Mouse (Mus musculus) forebrain, embryonic 13.5 days (tissue): ENCODE measurements around the gene Aldh1a2. TPM values are rescaled to one million over a fixed set of nuclear protein-coding genes. Genes with fewer than 3 reads are reported as not detected.

Experiments used
- ATAC-seq: fragments of 200-750 bp; cut with Nextera tagmentation; 2 replicates; pipeline ENCODE4 v1.8.0; 2017
- H3K27ac ChIP-seq: fragments of 300-500 bp; sonication (generic); 2 replicates; pipeline ENCODE4 v1.5.1; 2015; ENCODE audit warnings: inconsistent platforms, mild to moderate bottlenecking, moderate library complexity
- H3K27me3 ChIP-seq: fragments of 300-500 bp; sonication (generic); 2 replicates; pipeline ENCODE4 v1.6.1; 2015; ENCODE audit warnings: mild to moderate bottlenecking, inconsistent platforms
- H3K36me3 ChIP-seq: fragments of 300-500 bp; sonication (generic); 2 replicates; pipeline ENCODE4 v1.6.1; 2015; ENCODE audit warnings: mild to moderate bottlenecking, inconsistent platforms; ENCODE audit not compliant: poor library complexity, severe bottlenecking
- H3K4me1 ChIP-seq: fragments of 300-500 bp; sonication (generic); 2 replicates; pipeline ENCODE4 v1.6.1; 2015; ENCODE audit warnings: inconsistent platforms
- H3K4me2 ChIP-seq: fragments of 300-500 bp; sonication (generic); 2 replicates; pipeline ENCODE4 v1.6.1; 2015; ENCODE audit warnings: inconsistent platforms, mild to moderate bottlenecking, moderate library complexity
- H3K4me3 ChIP-seq: fragments of 300-500 bp; sonication (generic); 2 replicates; pipeline ENCODE4 v1.5.1; 2015; ENCODE audit warnings: mild to moderate bottlenecking, inconsistent platforms
- H3K9ac ChIP-seq: fragments of 300-500 bp; sonication (generic); 2 replicates; pipeline ENCODE4 v1.6.1; 2015; ENCODE audit warnings: mild to moderate bottlenecking, inconsistent platforms
- H3K9me3 ChIP-seq: fragments of 300-500 bp; sonication (generic); replicated peaks from 2 replicates; pipeline ENCODE4 v1.6.1; 2016; ENCODE audit warnings: inconsistent platforms
- WGBS: fragments of 180-500 bp; shearing (Covaris S2); methylation state at CpG from one replicate; pipeline ENCODE4 v1.1.7; 2015; 5-methylcytosine and 5-hydroxymethylcytosine counted together
- polyA plus RNA-seq: library from polyadenylated mRNA; unstranded; fragments of >200 nt; fragmentation: Nextera tagmentation; extraction: Ambion mirVana; gene quantifications from 2 replicates; pipeline ENCODE4 v1.2.1, GENCODE M21; 2015

Aldh1a2 gene
- polyA plus RNA-seq, 1 experiment from 2014 or later: 2.6 TPM

DNA sequence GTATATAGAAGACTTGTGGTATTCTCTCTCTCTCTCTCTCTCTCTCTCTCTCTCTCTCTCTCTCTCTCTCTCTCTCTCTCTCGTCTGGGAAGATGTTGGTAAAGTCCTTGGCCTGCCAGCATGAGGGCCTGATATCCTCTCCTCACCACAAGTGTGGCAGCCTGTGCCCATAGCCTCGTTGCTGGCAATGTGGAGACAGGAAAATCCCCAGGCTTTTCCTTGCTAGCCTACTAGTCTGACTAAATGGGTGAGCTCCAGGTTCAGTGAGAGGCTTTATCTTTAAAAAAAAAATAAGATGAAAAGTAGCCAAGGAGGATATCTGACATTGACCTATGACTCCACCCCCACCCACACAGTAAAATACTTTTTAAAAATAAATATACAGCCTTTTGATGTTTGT lies 4.8 kb downstream of the Aldh1a2 start:
- H3K4me1 ChIP-seq: peaks cover 12% of the 10 kb centered on the region
- no peaks in the 10 kb centered on the region for H3K9me3 ChIP-seq
- WGBS: 45% methylated on average over 2 of the region's 2 CpGs
- H3K36me3 ChIP-seq: no peaks in the 10 kb centered on the region
- H3K4me3 ChIP-seq: no peak overlapping the region
- no peak overlapping the region for H3K9ac ChIP-seq
- H3K27ac ChIP-seq: no peak overlapping the region
- H3K4me2 ChIP-seq: no peak overlapping the region
- ATAC-seq: no peak
- H3K27me3 ChIP-seq: peaks cover 71% of the 10 kb centered on the region

GRCm38 (mm10) chr9:71227226-71227970 lies 11.8 kb downstream of the Aldh1a2 start:
- 29% methylated on average over 10 of the region's 10 CpGs for WGBS
- H3K36me3 ChIP-seq: no peaks in the 10 kb centered on the region
- ATAC-seq: no peak

GRCm38 (mm10) chr9:71230011-71230410 lies 14.4 kb downstream of the Aldh1a2 start:
- no peak for ATAC-seq
- 33% methylated on average over 6 of the region's 6 CpGs for whole genome bisulfite sequencing
- Histone ChIP-seq H3K9ac (no peak overlapping the region), H3K4me1 (no peaks in the 10 kb centered on the region), H3K27me3 (peaks cover 59% of the 10 kb centered on the region), H3K4me2 (no peak overlapping the region), H3K4me3 (no peak overlapping the region), H3K36me3 (no peaks in the 10 kb centered on the region), H3K27ac (no peak overlapping the region), H3K9me3 (no peaks in the 10 kb centered on the region)

More at GRCm38 (mm10) chr9:71227226-71227970, 11.8 kb downstream of the Aldh1a2 start:
- H3K4me1 ChIP-seq: no peaks in the 10 kb centered on the region
- H3K27ac ChIP-seq: no peak overlapping the region
- no peak overlapping the region for H3K4me2 ChIP-seq
- no peaks in the 10 kb centered on the region for H3K9me3 ChIP-seq
- no peak overlapping the region for H3K9ac ChIP-seq
- H3K4me3 ChIP-seq: no peak overlapping the region
- H3K27me3 ChIP-seq: peaks cover 65% of the 10 kb centered on the region

GRCm38 (mm10) chr9:71236540-71236939 lies 21.0 kb downstream of the Aldh1a2 start:
- no peak for ATAC-seq
- Histone ChIP-seq H3K9ac (no peak overlapping the region), H3K27me3 (peaks cover 22% of the 10 kb centered on the region), H3K4me1 (peaks cover 2% of the 10 kb centered on the region; the same call in 1 of the 2 replicates), H3K4me3 (no peak overlapping the region), H3K9me3 (no peaks in the 10 kb centered on the region), H3K4me2 (no peak overlapping the region), H3K36me3 (no peaks in the 10 kb centered on the region), H3K27ac (no peak overlapping the region)
- whole genome bisulfite sequencing: 86% methylated on average over 1 of the region's 1 CpGs

- H3K27me3 ChIP-seq: peaks cover 7% of the 10 kb centered on the region; the same call in 1 of the 2 replicates
- ATAC-seq: no peak
- no peak overlapping the region for H3K4me3 ChIP-seq
- H3K9me3 ChIP-seq: no peaks in the 10 kb centered on the region
- peaks cover 7% of the 10 kb centered on the region; the same call in 1 of the 2 replicates for H3K4me1 ChIP-seq
- no peak overlapping the region for H3K9ac ChIP-seq
- H3K36me3 ChIP-seq: no peaks in the 10 kb centered on the region
- WGBS: 75% methylated on average over 2 of the region's 2 CpGs
- no peak overlapping the region for H3K27ac ChIP-seq
- no peak overlapping the region for H3K4me2 ChIP-seq
Measured at GRCm38 (mm10) chr9:71239926-71240325, 24.3 kb downstream of the Aldh1a2 start.

DNA sequence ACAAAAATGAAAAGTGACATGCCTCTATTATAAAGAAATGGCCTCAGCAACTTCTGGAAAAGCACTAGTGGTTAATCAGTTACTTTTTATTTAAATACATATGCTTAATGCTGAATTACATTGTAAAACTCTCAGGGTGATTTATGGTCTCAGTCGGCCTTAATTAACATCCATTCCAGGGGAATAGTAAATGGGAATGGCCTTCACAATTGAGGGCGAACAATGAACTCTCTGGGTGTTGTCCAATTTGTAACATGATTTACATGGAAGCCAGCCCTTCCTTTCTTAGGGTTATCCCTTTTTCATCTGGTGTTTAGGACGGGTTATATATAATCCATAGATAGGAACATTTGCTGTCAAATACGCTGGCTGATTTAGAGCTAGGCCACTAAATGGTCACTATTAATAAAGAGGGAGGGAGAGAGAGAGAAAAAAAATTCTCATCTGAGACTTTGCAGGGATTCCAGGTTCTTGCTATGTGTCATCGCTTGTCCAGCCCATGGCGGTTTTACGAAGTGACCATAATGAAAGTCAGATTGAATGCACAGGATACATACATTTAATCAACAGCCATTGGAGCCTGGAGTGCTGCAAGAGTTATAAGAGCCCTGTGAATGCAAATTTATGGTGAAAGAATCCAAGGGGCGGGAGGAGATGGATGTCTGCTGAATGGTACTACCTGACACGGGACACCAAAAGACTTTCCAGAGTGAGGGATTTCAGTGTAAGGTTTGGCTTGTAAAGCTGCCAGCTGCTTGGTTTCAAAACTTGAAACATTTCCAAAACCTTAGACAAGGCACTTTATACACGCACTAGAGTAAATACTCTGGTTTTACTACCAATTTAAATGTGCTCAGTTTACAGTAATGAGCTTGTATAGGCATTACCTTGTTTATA lies 26.2 kb downstream of the Aldh1a2 start:
- Histone ChIP-seq H3K9me3 (no peaks in the 10 kb centered on the region), H3K36me3 (no peaks in the 10 kb centered on the region), H3K27me3 (0 out of 2 replicates have a peak, but pooled peaks cover 3% of the 10 kb centered on the region), H3K27ac (no peak overlapping the region), H3K4me1 (peaks cover 7% of the 10 kb centered on the region; the same call in 1 of the 2 replicates), H3K9ac (no peak overlapping the region), H3K4me2 (no peak overlapping the region), H3K4me3 (no peak overlapping the region)
- WGBS: 59% methylated on average over 10 of the region's 10 CpGs
- no peak for ATAC-seq

- WGBS: 92% methylated on average over 5 of the region's 5 CpGs
- ATAC-seq: no peak
- Histone ChIP-seq H3K4me2 (no peak overlapping the region), H3K4me3 (no peak overlapping the region), H3K27me3 (0 out of 2 replicates have a peak, but pooled peaks cover 3% of the 10 kb centered on the region), H3K4me1 (peaks cover 7% of the 10 kb centered on the region; the same call in 1 of the 2 replicates), H3K36me3 (no peaks in the 10 kb centered on the region), H3K27ac (no peak overlapping the region), H3K9me3 (no peaks in the 10 kb centered on the region), H3K9ac (no peak overlapping the region)
Measured at GRCm38 (mm10) chr9:71242412-71242781, 26.8 kb downstream of the Aldh1a2 start.

DNA sequence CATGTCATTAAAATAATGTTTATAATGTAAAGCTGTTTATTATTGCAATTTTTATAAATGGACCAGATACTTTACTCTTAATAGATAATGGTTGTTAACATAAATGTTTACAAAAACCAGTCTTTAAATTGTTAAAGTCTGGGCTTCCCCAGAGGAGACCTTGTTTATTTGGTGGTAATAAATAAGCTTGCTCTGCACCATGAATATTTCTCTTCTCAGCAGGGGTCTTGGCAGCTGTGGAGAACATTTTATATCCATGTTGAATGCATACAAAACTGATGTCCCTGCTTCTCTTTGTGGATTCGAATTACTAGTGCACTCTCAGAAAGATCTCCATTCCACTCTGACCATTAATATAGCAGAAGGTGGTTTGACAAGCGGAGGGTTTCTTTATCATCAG lies 38.8 kb downstream of the Aldh1a2 start:
- ATAC-seq: no peak
- no peak overlapping the region for H3K27ac ChIP-seq
- no peak overlapping the region for H3K4me2 ChIP-seq
- H3K36me3 ChIP-seq: no peaks in the 10 kb centered on the region
- WGBS: 80% methylated on average over 2 of the region's 2 CpGs
- H3K4me3 ChIP-seq: no peak overlapping the region
- no peak overlapping the region for H3K9ac ChIP-seq
- H3K4me1 ChIP-seq: no peaks in the 10 kb centered on the region
- H3K9me3 ChIP-seq: no peaks in the 10 kb centered on the region
- no peaks in the 10 kb centered on the region for H3K27me3 ChIP-seq

- no peak overlapping the region for H3K27ac ChIP-seq
- WGBS: 87% methylated on average over 3 of the region's 3 CpGs
- H3K27me3 ChIP-seq: no peaks in the 10 kb centered on the region
- H3K36me3 ChIP-seq: no peaks in the 10 kb centered on the region
- no peak overlapping the region for H3K4me3 ChIP-seq
- no peaks in the 10 kb centered on the region for H3K4me1 ChIP-seq
- no peak for ATAC-seq
- no peaks in the 10 kb centered on the region for H3K9me3 ChIP-seq
- no peak overlapping the region for H3K9ac ChIP-seq
- H3K4me2 ChIP-seq: no peak overlapping the region
Measured at GRCm38 (mm10) chr9:71262711-71263110, 47.1 kb downstream of the Aldh1a2 start.

DNA sequence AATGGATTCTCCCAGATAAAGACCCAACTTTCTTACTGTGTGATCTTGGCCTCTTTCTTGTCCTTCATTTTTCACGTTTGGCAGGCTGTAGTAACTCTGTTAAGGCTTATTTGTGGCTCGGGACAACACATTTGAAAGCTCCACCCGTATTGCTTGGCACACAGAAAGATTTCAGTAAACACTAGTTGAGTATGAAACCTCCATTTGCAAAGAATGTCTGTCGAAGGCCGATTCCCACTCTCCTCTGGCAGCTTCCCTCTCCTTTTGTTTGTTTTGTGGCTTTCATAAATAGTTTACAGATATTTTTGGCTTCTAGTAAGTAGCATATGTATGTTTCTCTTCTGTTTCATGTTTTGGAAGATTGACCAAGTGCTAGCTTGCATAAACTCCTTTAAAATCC lies 54.1 kb downstream of the Aldh1a2 start:
- H3K9ac ChIP-seq: no peak overlapping the region
- no peak overlapping the region for H3K4me2 ChIP-seq
- no peak overlapping the region for H3K4me3 ChIP-seq
- no peaks in the 10 kb centered on the region for H3K4me1 ChIP-seq
- no peak overlapping the region for H3K27ac ChIP-seq
- H3K36me3 ChIP-seq: no peaks in the 10 kb centered on the region
- H3K9me3 ChIP-seq: no peaks in the 10 kb centered on the region
- no peak for ATAC-seq
- 89% methylated on average over 5 of the region's 5 CpGs for WGBS
- no peaks in the 10 kb centered on the region for H3K27me3 ChIP-seq

GRCm38 (mm10) chr9:71270205-71270604 lies 54.6 kb downstream of the Aldh1a2 start:
- 80% methylated on average over 3 of the region's 3 CpGs for WGBS
- H3K9me3 ChIP-seq: no peaks in the 10 kb centered on the region
- no peak overlapping the region for H3K4me2 ChIP-seq
- no peaks in the 10 kb centered on the region for H3K27me3 ChIP-seq
- no peaks in the 10 kb centered on the region for H3K36me3 ChIP-seq
- H3K4me3 ChIP-seq: no peak overlapping the region
- no peaks in the 10 kb centered on the region for H3K4me1 ChIP-seq
- no peak overlapping the region for H3K9ac ChIP-seq
- no peak for ATAC-seq
- H3K27ac ChIP-seq: no peak overlapping the region

DNA sequence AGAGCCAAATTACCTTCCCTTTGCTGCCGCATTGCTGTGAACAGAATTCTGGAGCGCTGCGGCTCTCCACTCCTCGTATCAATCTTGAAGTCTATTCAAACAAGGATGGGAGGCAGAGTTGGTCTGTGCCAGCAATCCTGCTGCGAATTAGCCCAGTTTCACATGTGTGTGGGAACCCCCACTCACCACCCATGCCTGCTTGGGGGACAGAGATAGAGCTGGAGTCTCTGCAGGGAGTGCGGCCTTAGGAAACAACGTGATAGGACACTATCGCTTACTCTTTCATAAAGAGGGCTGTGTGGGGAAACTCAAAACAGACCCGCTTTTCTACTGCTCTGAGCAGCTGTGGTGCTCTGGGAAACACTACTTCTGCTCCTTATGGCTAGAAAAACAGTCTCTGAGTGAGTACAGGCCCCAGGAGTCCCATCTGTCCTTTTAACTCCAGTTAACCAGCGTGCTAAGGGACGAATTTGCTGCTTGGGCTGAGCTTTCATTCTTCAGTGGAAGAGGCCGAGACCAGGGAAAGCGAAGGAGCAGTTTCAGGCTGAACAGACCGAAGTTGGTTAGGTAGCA lies 60.6 kb downstream of the Aldh1a2 start:
- Histone ChIP-seq H3K9me3 (no peaks in the 10 kb centered on the region), H3K4me1 (no peaks in the 10 kb centered on the region), H3K27ac (no peak overlapping the region), H3K4me2 (no peak overlapping the region), H3K9ac (no peak overlapping the region), H3K4me3 (no peak overlapping the region), H3K27me3 (no peaks in the 10 kb centered on the region), H3K36me3 (no peaks in the 10 kb centered on the region)
- ATAC-seq: no peak
- 74% methylated on average over 14 of the region's 14 CpGs for WGBS
